Mouse (Mus musculus) right cerebral cortex, postnatal 4 days (tissue): Measurements from ENCODE around the gene BC030867.
"Not testable (repeated sequence)": the region's sequence is repeated elsewhere in the genome, so short reads cannot be mapped to it uniquely, and the experiment has no call there.

Experiments
- DNase-seq: peaks from one replicate; pipeline ENCODE4 v3.0.0-alpha.2; 2022

The BC030867 gene

DNA sequence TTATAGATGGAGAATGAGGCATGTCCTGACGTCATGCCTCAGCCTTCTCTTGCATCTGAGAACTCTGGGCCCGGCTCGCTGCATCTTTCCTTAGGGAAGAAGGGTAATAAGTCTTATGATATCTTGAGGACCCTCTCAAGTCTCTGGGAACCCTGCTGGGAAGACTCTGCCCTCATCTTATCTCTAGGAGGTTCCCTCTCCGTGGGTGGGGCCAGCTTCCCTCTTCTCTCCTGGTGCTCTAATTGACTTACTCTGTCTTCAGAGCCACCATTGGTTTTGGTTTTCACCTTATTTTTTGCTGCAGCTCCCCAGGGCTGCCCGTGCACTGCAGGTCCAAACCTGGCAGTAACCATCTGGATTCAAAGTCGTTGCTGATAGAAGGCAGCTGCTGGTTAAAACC is 9.4 kb downstream of the BC030867 start:
- DNase-seq = no peak

DNA sequence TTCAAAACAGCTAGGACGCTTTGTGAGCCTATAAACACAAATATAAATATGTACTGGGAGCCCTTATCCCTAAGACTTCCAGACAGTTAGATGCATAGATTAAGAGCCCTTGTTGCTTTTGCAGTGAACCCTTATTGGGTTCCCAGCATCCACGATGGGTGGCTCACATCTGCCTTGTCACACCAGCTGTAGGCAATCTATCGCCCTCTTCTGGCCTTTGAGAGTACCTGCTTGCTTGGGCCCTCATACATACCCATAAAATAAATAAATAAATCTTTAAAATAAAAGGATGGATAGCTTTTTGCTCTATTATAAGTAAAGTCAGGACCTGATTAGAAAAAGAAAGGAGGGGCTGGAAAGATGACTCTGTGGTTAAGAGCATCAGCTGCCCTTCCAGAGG is 9.8 kb downstream of the BC030867 start:
- DNase-seq = no peak

DNA sequence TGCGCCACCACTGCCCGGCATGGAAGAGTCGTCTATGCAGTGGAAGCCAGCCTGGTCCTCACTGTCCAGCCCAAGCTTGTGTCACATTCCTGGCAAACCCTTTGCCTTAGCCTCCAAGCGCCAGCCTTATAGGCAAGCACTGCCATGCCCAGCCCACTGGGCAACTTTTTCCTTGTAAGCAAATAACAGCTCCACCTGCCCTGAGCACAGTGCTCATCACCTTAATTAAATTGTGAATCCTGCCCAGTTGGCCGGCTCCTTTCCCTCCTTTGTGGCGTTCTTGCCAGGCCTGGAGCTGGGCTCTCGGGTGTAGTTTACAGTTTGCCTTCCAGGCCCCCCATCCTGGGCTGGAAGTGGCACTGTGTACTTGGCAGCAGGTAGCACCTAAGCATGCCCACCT is 14.5 kb downstream of the BC030867 start:
- no peak for DNase-seq

DNA sequence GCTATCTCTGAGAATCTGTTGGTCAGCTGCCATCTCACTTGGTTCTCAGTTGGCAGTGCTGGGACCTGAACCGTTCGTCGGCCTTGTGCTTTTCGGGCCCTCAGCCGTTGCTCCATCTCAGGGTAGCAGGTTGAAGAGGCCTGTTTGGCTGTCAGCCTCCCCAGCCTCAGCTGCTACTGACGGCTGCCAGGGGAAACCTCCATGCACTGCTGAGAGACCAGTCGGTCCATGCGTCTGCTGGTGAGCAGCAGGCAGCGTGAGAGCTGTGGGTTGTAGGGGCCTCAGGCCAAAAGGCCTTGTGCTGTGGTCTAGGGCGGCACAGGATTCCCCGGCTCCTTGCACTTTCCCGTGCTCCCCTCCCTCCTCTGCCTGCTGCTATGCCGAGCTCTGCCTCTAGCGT is 17.1 kb downstream of the BC030867 start:
- no peak for DNase-seq

DNA sequence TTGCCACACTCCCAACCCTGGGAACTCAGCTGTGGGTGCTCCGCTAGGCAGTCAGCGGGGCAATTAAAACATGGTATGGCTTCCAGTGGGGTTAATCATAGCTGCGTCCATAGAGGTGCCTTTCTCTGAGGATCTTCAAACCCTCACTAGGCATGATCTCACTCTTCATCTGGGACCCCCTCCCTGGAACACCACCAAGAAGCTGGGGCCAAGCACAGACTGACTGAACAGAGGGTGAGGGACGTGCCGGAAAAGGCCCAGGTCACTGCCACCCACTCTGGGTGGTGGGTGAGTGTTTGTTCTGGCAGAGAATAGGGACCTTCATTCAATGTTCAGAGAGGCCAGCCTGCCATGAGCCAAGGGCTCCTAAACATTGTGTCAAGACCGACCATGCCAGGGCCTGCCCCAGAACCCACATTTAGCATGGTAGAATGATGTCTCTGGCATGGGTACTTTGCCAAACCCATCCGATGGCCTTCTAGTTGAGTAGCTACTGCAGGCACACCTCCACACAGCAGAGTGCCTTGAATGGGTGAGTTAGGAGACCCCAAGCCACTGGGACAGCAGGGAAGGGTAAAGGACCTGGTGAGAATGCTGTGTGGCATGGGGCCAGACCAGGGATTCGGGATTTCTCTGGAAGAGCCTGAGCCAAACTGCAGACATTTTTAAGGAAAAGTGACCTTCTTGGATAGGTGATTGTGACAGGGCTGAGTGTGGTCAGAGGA is 18.1 kb downstream of the BC030867 start:
- DNase-seq = no peak

DNA sequence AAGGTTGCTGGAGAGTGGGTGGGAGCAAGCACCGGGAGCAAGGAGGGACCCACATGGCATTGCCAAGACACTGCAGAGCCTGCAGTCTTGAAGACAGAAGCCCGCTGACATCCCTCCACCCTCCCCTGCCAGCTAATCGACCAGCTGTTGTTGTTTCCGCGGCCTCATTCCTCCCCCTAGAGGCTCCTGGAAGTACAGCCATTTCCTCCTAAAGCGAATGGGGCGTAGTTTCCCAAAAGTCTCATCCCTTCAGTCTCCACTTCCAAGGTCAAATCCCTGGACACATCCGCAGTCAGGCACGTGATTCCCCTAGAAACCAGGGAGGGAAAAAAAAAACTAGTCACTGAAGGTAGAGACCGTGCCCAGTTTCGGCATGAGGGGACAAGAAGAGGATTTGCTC is 18.8 kb downstream of the BC030867 start:
- peak; percentile 66 for DNase-seq

DNA sequence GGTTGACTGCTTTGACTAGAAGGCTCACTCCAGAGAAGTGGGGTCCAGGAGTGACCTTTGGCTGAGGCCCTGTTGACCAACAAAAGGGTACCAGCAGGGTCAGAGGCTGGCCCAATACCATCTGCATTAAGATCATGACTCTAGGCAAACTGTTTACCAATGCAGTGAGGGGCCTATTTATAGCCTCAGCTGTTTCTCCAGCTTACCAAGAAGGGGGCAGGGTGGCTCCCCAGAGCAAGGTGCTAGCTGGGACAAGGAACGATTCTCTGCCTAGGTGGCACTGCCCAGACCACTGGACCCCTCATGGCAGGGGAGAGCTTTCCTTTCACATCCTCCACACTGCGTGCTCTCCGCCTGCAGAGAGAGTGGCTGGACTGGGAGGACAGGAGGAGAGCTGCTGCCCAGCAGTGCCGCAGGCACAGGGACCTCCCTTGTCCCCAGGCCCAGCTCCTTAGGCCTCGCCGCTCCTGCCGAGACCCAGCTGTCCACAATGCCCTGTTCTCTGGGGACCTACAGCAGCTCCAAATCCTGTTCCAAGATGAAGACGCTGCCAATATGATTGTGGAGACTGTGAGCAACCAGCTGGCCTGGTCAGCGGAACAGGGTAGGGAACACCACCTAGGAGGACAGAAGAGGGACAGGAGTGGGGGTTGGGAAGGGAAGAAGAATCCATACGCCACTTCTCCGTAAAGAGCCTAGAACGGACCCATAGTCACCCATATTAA is 20.0 kb downstream of the BC030867 start, which contains the start of gene Asb16:
Gene Asb16 (plus strand): TSS at position 224 of the 725 bp plus-strand sequence.
- DNase-seq = no peak

DNA sequence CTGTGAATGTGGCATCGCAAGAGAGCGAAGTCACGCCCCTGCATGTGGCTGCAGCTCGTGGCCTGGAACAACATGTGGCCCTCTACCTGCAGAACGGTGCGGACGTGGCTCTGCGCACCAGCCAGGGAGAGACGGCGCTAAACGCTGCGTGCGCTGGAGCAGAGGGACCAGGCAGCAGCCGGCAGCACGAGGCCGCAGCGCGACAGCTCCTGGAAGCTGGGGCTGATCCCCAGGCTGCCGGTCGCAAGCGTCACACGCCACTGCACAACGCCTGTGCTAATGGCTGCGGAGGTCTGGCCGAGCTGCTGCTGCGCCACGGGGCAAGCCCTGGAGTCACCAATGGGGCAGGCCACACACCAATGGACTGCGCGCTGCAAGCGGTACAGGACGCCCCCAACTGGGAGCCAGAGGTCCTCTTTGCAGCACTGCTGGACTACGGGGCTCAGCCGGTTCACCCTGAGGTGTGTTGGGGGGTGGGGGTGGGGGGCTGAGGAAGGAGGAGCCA is 27.8 kb downstream of the BC030867 start:
- no peak for DNase-seq

DNA sequence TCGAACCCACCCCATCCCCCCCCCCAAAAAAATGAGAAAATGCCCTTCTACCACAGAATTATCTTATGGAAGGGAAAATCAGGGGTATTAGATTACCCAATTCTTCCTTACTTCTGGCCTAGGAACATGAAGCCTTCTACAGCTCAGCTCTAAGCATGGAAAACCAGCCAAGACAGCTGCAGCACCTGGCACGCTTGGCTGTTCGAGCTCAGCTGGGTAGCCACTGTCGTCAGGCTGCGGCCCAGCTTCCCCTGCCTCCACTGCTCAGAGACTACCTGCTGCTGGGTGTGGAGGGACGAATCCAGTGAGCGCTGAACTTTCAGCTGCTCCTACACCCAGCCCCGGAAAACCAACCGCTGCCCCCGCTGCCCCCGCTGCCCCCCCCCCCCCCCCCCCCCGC is 29.1 kb downstream of the BC030867 start:
- DNase-seq = no peak

DNA sequence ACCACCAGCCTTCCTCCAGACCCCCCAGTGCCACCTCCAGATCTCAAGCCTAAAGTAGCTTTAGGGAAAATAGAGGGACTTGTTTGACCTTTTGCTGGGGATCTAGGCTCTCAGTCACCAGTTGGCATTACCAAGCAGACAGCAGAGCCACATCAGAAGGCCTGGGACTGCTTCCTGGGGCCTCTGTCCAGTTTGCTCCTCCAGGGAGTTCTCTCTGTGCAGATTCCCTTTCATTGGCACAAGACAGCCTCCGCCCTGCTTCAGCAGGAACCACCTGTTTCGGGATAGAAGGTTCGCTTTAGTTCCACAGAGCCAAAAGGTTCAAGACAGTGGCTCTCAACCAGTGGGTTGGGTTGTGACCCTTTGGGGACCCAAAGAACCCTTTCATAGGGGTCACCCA is 30.9 kb downstream of the BC030867 start:
- no peak for DNase-seq

DNA sequence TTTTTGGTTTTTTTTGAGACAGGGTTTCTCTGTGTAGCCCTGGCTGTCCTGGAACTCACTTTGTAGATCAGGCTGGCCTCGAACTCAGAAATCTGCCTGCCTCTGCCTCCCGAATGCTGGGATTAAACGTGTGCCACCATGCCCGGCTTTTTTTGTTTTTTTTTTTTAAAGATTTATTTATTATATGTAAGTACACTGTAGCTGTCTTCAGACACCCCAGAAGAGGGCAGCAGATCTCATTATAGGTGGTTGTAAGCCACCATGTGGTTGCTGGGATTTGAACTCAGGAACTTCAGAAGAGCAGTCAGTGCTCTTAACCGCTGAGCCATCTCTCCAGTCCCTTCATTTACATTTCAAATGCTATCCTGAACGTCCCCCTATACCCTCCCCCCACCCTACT is 31.6 kb downstream of the BC030867 start:
- DNase-seq = not testable (repeated sequence)

DNA sequence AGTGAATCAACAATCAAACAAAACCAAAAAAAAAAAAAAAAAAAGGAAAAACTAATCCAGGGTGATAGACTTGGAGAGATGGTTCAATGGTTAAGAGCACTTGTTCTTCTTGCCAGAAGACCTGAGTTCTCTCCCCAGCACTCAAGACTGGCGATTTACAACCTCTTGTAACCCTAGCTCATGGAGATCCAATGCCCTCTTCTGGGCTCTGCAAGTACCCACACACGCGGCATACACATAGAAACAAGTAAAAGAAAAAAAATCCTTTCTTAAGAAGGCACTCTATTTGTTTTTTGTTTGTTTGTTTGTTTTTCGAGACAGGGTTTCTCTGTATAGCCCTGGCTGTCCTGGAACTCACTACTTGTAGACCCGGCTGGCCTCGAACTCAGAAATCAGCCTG is 35.2 kb downstream of the BC030867 start:
- no peak for DNase-seq

DNA sequence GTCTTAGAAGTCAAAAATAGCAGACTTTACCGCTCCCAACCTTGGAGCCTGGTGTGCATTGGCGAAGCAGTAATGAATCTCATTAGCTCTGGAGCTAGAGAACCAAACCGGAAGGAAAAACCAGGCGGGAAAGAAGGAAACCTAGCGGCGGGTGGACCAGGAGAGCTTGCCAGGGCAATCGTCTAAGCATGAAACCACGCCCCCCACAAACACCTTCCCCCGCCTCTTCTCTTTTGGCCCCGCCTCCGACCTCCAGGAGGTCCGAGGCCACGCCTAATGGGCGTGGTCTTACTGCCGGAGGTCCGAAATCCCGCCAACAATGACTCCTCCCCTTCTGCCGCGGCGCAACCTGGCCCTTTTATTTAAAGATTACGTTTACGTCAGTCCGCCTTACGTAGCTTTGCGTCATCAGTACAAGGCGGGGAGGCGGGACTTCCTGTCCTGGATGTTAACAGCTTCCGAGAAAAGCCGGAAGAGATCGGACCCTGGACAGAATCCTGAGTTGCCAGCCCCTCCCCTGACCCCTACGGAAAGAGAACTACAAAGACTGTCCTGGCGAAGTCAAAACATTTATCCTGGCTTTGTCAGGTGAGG is 35.9 kb downstream of the BC030867 start, which contains the start of gene Tmub2:
Gene Tmub2 (plus strand): TSS at position 431 of the 594 bp plus-strand sequence.
- DNase-seq = peak; percentile 88

DNA sequence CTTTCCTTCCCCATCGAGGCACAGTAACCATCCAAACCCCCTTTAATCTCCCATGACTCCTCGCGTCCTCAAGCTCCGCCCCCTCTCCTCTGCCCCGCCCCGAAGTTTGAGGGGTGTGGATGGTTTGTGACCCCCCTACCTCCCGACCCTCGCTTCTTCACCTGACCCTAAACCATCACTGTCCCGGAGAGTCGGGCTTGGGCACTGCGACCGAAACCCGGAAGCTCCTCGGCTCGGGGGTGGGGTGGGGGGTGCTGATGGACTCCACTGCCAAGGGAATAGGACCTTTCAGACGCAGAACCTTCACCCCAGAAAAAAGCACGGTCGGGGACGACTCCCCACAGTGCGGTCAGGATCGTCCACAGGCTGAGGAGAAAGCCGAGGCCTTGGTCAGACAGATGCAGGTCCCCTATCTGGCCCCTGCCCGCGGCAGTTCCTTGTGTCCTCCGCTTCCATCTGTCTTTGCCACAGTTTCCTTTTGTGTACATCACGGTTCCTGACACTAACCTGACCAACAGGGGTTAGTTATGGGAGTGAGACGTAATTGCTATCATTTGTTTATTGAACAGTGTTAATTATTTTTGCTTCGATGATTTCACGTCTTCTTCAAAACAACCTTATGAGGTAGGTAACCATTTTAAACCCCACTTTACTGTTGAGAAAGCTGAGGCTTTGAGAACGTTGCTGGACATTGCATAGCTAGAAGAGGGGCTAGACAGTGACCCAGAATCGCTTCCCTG is 36.6 kb downstream of the BC030867 start:
- DNase-seq = no peak

DNA sequence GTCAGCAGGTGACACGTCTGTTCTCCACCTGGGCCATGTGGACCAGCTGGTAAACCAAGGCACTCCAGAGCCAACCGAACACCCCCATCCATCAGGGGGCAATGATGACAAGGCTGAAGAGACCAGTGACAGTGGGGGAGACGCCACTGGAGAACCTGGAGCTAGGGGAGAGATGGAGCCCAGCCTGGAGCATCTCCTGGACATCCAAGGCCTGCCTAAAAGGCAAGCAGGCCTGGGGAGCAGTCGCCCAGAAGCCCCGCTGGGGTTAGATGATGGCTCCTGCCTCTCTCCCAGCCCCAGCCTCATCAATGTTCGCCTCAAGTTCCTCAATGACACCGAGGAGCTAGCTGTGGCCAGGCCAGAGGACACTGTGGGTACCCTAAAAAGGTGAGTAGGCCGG is 38.8 kb downstream of the BC030867 start:
- DNase-seq = no peak

DNA sequence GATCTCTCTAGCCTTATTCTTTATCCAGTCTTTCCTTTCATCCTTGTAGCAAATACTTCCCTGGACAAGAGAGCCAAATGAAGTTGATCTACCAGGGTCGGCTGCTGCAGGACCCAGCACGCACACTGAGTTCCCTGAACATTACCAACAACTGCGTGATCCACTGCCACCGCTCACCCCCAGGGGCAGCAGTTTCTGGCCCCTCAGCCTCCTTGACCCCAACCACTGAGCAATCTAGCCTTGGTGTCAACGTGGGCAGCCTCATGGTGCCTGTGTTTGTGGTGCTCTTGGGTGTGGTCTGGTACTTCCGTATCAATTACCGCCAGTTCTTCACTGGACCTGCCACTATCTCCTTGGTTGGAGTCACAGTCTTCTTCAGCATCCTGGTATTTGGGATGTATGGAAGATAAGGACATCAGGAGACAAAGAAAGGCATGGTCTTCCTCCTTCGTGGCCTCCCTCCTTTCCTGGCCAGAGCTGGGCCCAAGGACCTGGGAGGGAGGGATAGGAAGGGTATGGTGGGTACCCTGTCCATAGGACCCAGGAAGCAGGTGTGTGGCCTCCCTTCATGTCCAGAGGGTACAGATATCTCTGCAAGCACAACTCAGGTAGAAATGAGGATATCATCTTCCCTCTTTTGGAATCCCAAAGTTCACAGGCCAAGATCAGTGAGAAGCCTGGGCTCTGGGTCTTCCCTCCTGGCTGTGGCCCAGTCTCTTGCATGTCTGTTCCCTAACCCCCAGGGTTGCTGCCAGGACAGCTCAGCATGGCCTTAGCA is 39.5 kb downstream of the BC030867 start:
- DNase-seq = no peak

DNA sequence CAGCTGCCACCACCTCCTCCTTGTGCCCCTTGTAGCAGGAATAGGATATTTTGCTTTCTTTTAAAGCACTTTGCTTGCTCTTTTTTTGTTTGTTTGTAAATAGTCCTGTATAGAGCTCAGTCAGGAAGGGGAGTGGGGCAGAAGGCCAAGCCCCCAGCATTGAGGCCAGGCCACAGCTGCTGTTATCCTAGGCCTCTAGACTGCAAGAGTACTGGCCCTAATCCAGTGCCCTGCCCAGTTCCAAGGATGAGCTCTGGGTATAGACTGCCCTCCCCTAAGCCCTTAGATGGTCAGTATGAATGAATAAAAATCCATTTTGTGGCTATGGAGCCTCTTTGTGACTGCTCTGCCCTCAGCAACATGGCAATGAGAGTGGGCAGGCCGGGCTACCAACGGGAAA is 40.2 kb downstream of the BC030867 start:
- no peak for DNase-seq

DNA sequence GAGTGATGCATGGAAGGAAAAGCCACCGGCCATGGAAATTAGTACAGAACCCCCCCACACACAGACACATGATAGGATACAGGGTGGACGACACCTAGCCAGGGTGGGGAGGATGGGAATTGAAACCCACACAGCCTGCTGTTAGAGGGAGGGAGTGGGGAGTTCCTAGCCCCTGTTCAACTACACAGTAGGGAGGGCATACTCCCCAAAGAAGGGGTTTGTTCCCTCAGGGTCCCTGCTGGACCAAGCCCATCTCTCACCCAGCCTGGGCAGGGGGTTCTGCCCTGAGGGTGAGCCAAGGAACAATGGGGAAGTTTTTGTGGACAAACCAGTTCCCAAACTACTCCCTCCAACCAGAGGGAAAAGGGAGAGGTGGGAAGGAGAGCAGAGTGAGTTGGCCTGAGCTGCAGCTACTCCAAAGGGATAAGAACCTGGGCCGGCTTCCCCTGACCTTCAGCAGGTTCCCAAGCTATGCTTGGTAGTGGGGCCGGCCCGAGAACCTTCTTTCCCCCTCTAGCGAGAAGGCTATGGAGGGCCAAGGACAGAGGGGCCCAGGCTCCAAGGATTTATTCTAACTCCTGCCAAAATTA is 40.9 kb downstream of the BC030867 start:
- DNase-seq = no peak

DNA sequence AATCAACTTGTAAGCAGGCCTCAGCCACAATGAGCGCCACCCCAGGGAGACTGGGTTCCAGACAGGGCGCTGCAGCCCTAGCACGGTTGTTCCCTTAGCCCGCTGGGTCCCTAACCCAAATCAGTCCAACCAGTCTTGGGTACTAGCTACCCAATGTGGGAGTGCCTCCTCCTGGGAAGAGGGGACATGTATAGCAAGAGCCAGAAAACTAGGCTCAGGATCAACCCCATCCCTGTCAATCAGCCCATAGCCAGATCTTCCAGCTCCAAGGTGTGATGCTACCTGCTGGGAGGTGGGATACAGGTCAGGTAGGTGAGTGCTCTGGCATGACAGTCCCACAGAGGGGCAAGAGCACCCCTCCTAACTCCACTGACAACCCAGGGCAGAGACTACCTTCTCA is 41.5 kb downstream of the BC030867 start:
- DNase-seq = no peak

DNA sequence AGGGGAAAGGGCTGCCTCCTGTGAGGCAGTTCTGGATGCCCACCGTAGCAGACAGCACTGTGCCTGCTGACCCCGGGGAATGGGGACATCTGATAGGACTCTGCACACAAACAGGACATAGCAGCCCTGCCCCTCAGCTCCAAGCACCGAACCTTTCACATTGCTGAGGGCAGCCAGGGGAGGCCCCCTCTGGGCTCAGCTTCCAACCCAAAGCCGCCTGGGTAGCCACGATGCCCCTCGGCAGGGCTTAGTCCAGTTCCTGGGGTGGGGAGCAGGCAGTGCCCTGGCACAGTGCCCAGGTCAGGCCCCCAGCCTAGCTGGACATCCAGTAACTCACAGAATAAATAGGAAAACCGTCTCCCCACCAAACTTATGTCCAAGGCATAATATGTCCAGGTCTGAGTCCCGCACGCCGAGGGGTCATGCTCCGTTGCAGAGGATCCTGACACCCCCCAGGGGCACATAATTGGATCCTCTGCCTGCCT is 42.4 kb downstream of the BC030867 start:
- no peak for DNase-seq

DNA sequence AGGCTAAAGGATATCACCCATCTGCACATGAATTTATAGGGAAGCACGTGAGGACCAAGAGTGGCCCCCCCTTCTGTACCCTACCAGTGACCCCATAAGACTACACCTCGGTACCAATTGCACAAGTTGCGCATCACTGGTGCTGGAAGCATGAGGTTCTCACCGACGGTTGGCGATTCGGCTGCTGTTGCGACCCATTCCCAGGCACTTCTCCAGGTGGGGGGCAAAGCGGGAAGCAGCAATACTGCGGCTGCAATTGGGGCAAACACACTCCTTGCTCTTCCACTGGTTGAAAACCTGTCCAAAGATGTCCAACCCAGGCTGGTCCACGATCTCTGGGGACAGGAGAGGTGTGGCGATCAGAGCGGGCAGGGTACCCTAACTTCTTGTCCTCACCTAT is 45.3 kb downstream of the BC030867 start:
- DNase-seq = no peak

DNA sequence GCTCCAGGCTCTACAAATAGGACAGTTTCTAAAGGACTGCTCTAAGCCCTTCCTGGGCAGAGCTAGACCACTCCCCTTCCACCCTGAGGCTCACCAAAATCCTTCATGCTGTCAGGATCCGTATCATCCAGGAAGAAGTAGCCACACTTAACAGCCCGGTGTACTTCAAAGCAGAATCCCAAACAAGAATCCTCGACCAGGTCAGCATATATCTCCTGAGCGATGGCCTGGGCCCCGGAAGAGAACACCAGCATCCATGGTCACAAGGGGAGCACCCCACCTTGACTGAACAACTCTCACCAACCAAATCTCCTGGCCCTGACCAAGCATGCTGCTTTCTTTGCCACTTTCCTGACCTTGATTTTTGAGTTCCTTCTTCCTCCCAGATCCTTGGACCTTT is 45.7 kb downstream of the BC030867 start:
- DNase-seq = no peak
